Mouse (Mus musculus) urinary bladder, postnatal 36 days (tissue): ENCODE data around the gene St7.

Experiments
- DNase-seq, 2 experiments: peaks; one replicate each; pipeline ENCODE4 v3.0.0; 2022; ENCODE audit warnings: low spot score in 2 of 2, mixed read lengths in 1 of 2

St7 gene

DNA sequence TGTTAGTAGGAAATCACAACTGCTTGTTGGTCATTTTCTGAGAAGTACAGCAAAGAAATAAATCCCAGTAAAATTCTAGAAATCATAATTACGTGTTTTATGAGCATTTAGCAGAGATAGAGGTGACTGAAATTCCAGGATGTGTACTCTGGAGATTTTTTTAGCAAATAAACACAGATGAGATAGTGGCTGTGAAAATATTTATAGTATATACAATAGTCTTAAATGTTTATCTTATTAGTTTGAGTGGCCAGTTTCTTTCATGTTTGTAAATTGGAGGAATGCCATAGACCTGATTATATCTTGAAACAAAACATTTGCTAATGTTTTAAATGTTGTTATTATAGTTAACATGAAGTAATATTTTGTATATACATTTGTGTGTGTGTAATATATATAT is 205.8 kb downstream of the St7 start:
- DNase-seq = no peak

DNA sequence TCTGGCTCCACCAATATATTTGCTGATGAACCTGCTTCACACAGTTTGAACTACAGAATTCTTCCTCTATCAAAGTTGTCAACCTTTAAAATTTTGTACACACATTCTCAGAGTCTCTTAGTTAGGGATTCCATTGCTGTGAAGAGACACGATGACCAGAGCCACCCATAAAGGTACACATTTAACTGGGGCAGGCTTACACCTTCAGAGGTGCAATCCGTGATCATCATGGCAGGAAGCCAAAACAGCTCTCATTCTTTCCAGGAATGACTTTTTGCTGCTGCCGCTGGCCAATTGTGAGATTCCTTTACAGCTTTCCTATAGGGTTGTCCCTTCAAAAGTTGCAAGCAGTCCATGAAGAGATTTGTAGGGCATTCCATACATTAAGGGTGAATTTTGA is 210.6 kb downstream of the St7 start:
- DNase-seq = no peak

DNA sequence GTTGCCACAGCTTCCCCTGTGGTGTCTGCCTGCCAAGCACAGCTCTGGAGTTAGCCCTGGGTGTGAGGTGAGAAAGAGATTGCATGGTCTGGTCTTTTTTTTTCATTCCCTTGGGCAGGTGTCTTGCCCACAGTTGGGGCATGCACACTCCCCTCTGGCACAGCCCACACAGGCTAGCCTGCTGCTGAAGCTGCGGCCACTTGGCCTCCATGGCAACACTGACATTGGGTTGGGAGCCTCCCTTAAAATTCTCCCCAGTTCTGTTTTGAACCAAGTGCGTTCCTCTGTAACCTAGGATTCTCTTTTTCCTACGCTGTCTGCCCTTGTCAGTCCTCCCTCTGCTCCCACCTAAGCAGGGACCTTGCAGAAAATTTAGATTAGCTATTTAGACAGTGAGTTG is 213.0 kb downstream of the St7 start:
- DNase-seq = no peak

DNA sequence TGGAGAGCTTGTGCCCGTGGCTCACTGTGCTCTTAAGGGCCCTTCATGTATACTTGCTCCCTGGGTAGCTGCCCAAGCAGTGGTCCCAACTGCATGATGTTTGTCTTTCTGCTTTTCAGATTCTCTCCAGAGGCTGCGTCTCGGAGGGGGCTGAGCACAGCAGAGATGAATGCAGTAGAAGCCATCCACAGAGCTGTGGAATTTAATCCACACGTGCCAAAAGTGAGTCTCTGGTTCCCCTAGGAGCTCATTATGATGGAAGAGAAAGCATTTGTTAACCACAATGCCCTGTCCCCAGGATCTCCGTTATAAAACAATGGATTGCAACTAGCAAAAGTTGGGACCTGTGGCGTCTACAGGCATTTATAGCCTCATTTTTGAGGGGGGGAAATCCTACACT is 213.6 kb downstream of the St7 start:
- DNase-seq = no peak

DNA sequence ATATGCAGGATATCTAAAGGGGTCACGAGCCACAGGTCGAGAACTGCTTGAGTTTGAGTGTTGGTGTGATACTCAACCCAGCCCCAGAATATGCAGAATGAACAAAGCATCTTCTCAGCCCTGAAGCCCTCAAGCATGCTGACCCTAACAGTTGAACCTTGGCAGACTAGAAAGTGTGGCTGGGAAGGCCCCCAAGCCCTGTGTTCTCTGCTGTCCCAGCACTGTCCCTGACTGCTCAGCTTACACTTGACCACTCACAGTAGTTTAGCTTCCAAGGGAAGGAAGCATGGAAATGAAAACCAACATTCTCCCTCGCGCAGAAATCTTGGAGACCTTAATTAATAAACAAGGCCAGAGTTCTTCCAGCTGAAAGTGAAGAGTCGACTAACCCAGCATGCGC is 219.6 kb downstream of the St7 start:
- no peak for DNase-seq

DNA sequence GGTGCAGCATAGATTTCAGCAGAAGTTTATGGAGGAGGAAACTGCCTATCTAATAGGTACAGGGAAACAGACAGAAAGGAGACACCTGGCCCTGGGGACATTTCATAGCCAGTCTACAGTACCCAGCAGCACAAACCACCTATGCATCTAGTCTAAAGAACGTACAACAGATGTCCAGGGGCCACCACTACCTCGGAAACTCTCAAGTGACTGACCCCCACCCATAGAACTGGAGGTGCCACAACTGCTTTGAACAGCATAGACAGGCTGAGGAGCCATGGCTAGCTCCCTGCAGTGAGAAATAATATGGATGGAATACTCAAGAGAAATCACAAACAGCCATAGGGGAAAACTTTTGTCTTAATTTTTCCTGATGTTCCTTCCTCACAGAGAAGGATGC is 220.1 kb downstream of the St7 start:
- DNase-seq = no peak

DNA sequence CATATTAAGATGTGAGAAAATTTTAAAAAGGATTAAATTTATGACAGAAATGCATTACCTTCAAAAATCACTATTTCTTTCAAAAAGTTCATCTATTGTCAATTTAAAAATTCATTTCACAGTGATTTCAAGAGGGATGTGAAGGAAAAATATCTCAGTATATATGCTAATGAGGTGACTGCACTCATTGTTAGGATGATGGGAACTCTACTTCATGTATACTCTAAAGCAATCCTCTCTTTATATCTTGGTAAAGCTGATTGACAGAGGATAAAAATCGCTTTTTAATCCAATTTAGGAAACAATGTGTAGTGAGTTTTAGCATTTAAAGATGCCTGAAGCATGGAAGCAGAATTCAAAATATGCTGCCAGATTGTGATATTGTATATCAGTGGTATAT is 220.6 kb downstream of the St7 start:
- DNase-seq = no peak

DNA sequence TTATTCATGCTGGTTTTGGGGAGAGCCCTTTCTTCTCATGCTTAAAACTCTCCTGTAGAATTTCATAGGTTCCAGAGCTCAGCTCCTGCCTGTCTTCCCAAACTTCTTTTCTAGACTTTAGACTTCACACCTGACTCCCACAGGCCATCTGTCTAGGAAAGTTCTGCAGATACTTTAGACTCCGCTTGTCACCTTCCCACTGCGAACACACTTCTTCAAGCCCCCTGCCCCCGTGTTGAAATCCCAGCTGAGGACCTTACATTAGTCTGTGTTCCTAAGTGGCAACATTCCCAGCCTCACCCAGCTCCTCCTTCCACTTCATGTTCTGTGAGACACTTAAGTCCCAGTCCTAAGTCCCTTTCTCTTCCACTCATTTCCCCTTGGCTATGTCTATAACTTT is 221.6 kb downstream of the St7 start:
- DNase-seq = no peak

DNA sequence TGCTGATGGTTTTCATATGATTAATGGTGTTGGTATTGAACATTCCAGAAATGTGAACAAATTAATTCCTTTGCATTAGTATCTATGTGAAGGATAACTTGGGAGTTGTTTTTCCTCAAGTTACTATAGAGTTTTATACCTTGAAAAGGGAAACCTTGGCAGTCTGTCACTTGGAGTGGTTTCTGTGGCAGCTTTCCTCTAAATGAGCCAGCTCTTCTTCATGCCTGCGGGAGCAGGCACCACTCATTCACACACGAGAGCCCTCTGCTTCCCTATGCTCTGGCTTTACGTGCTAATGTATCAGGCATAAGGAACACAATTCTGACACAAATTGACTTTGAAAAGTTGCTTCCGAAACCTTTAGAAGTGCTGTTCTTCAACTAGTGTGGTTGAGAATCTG is 224.5 kb downstream of the St7 start:
- no peak for DNase-seq

DNA sequence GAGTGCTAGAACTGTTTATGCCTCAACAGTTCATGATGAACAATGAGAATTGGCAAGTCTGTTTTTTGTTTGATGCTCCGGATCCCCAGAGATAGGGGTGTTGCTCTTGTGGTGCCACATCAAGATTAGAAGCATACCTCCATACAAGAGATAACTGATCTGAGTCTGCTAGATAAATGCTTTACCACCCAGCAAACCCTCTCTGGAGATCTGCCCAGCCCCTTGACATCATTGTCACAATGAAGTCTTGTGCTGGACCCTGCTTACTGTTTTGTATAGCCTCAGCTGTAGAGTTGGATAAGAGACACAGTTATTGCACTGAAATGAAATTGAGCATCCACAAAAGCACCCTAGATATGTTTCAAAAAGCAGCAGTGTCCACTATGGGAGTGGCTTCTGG is 229.4 kb downstream of the St7 start:
- no peak for DNase-seq

DNA sequence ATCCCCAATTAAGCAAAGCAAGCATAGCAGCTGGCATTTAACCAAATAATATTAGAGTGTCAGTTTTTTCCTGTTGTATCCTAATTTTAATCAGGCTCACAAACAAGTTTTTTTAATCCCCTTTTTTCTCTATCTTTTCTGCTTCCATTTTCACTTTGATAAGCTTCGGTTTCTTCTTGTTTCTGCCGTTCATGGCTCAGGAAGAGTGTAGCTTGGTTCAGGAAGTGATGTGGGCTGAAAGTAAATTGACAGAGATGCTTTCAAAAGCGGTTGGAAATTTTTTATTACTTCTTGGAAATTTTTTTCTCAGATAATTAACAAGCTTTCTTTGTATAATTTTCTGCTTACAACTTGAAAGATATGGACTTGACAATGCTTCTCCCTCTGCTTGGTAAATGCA is 230.2 kb downstream of the St7 start:
- no peak for DNase-seq

DNA sequence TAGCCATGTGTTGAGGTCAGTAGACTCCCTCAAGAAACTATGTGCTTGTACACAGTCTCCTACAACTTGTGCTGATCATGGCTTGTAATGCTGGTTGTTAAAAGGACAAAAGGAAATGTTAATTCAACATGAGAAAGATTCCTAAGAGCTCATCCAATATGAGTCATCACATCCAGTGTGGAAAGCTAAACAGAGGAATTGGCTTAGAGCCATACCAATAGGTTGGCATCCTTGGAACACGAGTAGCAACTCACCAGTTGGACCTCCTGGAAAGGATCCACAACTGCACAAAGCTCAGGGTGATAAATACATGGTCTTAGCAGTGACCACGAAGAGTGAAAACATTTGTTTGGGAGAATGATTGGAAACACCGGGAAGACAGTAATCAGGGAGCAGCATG is 230.6 kb downstream of the St7 start:
- DNase-seq = no peak

DNA sequence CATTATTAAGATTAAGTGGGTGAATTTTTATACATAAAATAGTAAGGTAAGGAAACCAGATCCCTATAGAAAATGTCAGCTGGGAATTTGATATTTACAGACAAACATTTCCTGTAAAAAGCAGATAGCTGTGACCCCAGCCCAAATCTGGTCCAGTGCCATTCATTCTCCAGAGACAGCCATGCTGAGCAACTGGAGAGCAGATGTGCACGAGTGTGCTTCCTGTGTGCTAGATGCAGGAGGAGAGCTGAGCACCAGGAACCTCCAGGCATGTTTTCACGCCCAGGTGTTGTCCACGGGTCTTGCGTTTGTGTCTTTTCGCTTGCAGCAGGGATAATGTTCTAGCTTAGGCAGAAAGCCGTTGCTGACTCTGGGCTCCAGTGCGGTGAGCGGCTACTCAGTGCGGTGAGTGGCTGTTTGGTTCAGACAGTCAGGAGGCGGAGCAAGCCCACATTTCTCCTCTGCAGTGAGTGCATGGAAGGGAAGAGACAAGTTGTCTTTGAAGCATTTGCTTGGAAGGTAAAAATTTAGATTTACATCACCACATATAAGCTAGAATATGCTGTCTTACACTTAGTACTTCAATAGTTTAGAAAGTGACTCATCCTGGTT is 231.3 kb downstream of the St7 start:
- DNase-seq = no peak

DNA sequence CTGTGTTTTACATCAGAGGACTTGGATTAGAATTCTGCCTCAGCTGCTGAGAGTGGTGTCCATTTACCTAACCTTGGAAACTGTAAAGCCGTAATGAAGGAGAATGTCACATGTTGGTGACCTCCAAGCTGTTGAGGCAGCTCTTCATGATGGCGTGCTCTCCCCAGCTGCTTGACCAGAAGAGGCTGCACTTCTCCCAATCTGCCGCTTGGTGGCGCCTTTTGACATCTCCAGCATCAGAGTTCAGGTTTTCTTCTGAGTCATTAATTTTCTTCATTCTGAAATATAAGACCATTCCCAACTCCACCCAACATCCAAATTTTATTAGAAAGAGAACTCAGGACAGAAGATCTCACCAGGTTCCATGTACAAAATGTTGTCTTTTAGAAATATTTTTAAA is 232.5 kb downstream of the St7 start:
- DNase-seq = no peak

DNA sequence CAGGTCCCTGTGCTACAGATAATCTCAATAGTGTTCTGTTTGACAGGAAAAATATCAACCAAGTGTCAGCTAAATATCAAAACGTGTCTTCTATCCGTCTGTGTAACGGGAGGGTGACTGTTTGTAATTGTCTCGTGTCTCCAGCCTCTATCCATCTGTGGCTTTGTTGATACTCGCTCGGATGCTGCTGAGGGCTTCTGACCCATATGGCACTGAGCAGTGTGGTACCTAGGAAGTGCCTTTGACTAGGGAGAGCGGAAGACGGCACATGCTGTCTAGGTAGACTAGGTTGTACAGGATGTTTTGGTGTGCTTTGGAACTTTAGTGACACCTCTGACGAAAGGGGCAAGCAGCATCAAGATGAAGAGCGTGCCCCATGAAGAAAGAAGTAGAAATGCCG is 235.0 kb downstream of the St7 start:
- no peak for DNase-seq

DNA sequence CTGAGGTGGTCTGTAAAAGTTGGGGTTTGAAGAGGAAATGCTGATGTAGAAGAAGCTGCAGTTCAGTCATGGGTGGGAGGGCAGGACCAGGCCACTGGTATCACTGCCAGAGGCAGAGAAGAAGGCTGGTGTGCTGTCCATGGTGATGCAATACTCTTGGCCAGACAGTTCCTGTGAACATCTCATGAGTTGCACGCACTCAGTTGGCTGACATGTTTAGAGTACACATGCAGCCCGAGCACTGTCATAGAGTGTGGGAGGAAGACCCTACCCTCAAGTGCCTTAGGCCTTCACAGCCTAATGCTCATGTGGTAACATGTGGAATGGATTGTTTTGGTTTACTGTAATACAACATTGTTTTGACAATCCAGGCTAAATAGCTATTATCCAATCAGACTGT is 238.5 kb downstream of the St7 start:
- DNase-seq = no peak

DNA sequence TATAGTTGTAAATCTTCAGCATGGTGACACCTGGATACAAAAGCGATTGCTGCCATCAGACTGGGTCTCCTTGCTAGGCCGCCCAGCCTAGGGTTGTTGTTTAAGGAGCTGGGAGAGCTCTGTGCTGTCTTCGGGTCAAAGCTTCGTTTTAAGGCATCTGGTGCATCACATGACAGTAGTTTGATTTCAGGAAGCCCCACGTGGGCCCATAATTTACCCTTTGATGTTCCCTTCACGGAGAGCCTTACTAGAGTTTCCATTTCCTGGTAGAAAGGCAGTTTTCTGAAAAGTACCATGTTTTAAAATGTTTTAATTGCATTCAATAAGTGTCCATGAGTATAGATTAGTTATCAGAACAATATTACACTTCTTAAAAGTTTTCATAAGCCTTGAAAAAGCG is 239.1 kb downstream of the St7 start:
- no peak for DNase-seq

DNA sequence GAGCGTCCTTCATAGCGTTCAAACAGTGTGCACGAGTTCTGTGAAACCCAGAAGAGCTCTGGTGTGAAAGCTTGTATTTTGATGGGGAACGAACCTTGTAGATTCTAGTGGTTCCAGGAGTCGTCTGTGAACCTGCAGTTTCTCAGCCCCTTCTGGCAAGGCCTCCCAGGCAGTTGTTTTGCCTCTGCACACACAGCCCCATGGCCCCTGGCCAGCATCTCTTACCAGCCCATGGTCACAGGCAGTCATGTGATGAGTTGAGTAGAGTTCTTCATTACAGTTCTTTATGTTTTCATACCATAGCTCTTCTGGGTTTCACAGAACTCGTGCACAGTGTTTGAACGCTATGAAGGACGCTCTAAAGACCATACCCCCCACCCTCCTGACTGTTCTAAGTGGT is 240.1 kb downstream of the St7 start:
- DNase-seq = no peak

DNA sequence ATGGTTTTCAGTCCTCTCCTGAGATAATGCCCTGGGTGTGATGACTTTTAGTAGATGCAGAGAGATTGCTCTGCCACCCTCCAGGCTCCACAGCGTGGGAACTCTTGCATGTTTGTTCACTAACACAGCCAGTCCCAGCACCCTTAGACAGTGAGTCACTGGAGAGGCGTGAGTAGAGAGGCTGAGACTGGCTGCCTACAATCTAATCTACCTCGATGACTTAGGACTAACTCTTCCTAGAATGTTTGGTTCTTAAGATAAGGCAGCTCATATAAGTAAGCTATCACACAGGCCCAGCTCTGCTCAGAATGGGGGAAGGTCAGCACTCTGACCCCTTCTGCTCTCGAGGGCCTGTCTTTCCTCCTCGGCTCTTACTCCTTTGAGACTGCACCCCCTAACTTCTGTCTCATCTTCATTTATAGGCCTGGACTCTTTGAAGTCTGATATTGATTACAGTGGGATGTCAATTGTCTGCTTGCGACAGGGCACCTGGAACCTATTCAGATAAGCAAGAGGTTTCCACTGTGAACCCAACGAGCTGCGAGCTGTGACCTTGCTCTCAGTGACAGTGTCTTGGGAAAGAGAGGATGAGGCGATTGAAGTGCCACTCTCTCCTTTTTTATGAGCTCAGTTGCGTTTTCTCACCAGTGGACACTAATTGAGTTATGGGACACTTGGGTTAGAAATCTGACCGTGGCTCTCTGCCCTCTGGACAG is 246.1 kb downstream of the St7 start:
- no peak for DNase-seq

DNA sequence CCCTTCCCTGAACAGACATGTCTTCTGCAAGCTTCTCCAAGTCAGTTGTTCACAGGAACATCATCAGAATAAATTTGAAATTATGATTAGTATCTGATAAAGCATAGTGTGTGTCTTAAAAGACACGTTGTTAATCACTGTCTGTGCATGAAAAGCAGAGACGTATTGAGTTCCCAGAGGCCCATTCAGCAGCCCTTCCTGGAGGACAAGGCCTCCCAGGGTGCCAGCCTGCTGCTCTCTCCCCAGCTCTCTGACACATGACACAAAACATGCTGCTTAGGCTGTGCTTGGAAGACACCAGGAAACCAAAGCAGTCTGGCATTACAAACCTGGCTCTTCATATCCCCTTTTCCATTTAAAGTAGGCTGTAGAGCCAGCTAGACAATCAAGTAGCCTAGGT is 249.2 kb downstream of the St7 start:
- no peak for DNase-seq

DNA sequence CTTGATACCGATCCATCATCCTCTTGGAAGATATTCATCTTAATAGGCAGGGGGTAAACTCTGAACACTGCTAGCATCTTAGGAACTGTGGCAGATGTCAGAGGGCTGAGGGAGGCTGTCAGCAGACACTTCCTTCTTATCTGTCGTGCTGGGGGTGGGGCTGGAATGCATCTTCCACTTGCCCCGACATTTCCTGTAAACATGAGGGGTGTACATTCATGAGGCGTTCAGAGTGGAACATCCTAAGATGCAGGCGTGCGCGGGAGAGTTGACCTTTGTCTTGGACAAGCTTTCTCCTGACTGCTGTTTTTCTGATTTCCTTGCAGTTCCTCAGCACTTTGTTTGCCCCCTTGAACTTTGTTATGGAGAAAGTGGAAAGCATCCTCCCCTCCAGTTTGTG is 249.6 kb downstream of the St7 start:
- no peak for DNase-seq

DNA sequence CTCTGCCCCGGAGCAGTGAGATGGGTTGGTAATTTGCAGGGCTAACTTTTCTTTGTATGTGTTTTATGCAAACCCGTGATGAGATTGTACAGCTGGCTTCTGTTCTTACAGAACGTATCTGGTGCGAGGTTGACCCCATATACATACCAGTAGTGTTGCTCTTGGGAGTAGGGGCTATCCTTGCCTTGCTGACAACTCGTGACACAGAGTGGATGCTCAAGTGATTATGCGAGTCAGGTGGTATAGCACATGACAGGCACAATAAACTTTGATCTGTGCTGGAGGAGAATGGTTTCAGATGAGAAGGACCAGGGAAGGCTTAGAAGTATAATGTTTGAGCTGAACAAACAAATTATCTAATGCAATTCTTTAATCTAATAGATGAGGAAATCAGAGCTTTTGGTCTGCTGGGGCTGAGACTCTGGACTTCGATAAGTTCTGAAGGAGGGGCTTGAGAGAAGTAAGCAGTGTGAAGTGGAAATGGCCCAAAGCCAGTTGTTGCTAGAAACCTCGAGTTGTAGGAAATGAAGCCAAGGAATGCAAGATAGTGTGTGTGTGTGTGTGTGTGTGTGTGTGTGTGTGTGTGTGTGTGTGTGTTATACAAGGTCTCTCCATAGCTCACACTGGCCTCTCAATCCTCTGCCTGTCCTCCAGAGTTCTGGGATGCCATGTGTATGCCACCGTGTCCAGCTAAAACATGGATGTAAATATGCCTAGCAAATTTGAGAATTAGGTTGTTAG is 251.3 kb downstream of the St7 start:
- DNase-seq = no peak

DNA sequence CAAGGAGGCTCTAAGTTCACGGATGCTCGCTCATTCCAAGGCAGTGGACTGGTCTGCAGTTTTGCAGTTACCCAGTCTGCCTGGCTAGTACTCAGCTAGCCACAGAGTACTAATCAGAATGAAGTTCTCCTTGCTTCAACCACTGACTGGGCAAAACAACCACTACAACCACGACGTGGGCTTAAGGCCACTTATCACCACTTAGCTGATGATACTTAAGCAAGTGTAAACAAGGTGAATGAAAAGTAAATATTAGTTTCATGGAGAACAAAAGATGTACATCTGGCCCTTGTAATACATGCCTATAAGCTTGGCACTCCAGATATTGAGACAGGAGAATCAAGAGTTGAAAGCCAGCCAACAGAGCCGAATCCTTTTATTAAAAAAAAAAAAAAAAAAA is 253.7 kb downstream of the St7 start:
- no peak for DNase-seq
